Mouse (Mus musculus) cerebellum, postnatal 4 days (tissue): Measurements from ENCODE around the gene L3mbtl1.
"Not testable (repeated sequence)": the region's sequence is repeated elsewhere in the genome, so short reads cannot be mapped to it uniquely, and the experiment has no call there.

Experiments used
- DNase-seq, 2 experiments: peaks; one replicate each; pipeline ENCODE4 v3.0.0; 2022; ENCODE audit warnings: low spot score in 2 of 2, mixed read lengths in 1 of 2

Gene L3mbtl1

GRCm38 (mm10) chr2:162943148-162943846 lies at the start of gene L3mbtl1:
L3mbtl1 (plus strand) TSS chr2:162943472.
- peak in 1 of 2 experiments; percentile 44 for DNase-seq

GRCm38 (mm10) chr2:162899256-162899655 lies 44.0 kb upstream of the L3mbtl1 start:
- not testable (repeated sequence) for DNase-seq

GRCm38 (mm10) chr2:162899880-162900589 lies 43.2 kb upstream of the L3mbtl1 start:
- no peak for DNase-seq

GRCm38 (mm10) chr2:162900590-162900916 lies 42.7 kb upstream of the L3mbtl1 start:
- DNase-seq = no peak

- DNase-seq = no peak
Measured at GRCm38 (mm10) chr2:162905902-162906301, 37.4 kb upstream of the L3mbtl1 start.

- peak in 1 of 2 experiments; percentile 48 for DNase-seq
Measured at GRCm38 (mm10) chr2:162908052-162908491, 35.2 kb upstream of the L3mbtl1 start.

- no peak for DNase-seq
Measured at GRCm38 (mm10) chr2:162914040-162914439, 29.2 kb upstream of the L3mbtl1 start.

- DNase-seq = peak in 1 of 2 experiments; percentile 15
Measured at GRCm38 (mm10) chr2:162914519-162914918, 28.8 kb upstream of the L3mbtl1 start.

GRCm38 (mm10) chr2:162919926-162920325 lies 23.3 kb upstream of the L3mbtl1 start:
- DNase-seq = no peak

GRCm38 (mm10) chr2:162922183-162922582 lies 21.1 kb upstream of the L3mbtl1 start:
- peak in 1 of 2 experiments; percentile 35 for DNase-seq

GRCm38 (mm10) chr2:162922834-162923233 lies 20.4 kb upstream of the L3mbtl1 start:
- DNase-seq = no peak

GRCm38 (mm10) chr2:162924126-162924525 lies 19.1 kb upstream of the L3mbtl1 start:
- DNase-seq = no peak

GRCm38 (mm10) chr2:162927918-162928585 lies 15.2 kb upstream of the L3mbtl1 start:
- no peak for DNase-seq

- no peak for DNase-seq
Measured at GRCm38 (mm10) chr2:162929704-162930103, 13.6 kb upstream of the L3mbtl1 start.

- no peak for DNase-seq
Measured at GRCm38 (mm10) chr2:162930516-162931122, 12.7 kb upstream of the L3mbtl1 start.

GRCm38 (mm10) chr2:162931123-162931673 lies 12.1 kb upstream of the L3mbtl1 start, which contains the start of gene Srsf6:
Srsf6 (plus strand) TSS chr2:162931528.
- DNase-seq = peak; percentile 76 to 93

- DNase-seq = peak in 1 of 2 experiments; percentile 65
Measured at GRCm38 (mm10) chr2:162931674-162932650, 11.3 kb upstream of the L3mbtl1 start.

GRCm38 (mm10) chr2:162932706-162933105 lies 10.6 kb upstream of the L3mbtl1 start:
- DNase-seq = no peak

GRCm38 (mm10) chr2:162934421-162934820 lies 8.9 kb upstream of the L3mbtl1 start:
- DNase-seq = no peak

- no peak for DNase-seq
Measured at GRCm38 (mm10) chr2:162935700-162936099, 7.6 kb upstream of the L3mbtl1 start.
